9 mouse cellular contexts compared by ENCODE assay signal in the genomic region with DNA sequence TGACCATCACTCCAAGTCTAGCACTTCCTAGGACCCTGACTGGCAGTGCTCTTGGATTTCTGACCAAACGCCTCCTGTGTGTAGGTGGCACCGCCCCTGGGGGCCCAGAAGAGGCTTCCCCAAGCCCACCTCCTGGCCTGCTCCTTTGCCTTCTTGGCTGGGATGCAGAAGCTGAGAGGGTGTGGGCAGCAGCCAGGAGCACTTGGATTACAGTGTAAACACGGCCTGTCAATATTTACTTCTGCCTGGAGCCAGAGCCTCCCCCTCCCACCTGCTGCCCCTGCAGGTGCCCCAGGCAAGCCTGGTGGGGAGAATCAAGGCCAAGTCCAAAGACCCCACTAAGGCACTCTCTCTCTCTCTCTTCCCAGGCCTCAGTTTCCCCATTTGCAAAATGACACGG. TPM values are rescaled to one million over a fixed set of nuclear protein-coding genes. Genes with fewer than 3 reads are reported as not detected.
DNase-seq lines count a peak whose midpoint lies in the region; ATAC-seq and TF ChIP-seq lines count a peak whose summit lies in the region.
"Had no signal": no experiment of that assay in that cellular context is flagged by ENCODE, and none has a peak within 500 bp of the region (broad histone marks: within the 10 kb centered on the region; RNA-seq: fewer than 3 reads in every experiment).

No protein-coding gene starts in this region.

- H3K36me3 ChIP-seq in midbrain, embryonic 13.5 days, result no peaks in the 10 kb centered on the region
- no peaks in the 10 kb centered on the region for H3K36me3 ChIP-seq in midbrain, embryonic 11.5 days (ENCODE audit: control insufficient read depth, insufficient read depth, low read length)
- H3K36me3 ChIP-seq in kidney, embryonic 14.5 days (ENCODE audit: control insufficient read depth, insufficient read depth, low read length), result no peaks in the 10 kb centered on the region
- no peaks in the 10 kb centered on the region for H3K36me3 ChIP-seq in liver, embryonic 15.5 days (replicated peaks)
- H3K36me3 ChIP-seq in stomach, embryonic 16.5 days (ENCODE audit: control insufficient read depth, insufficient read depth, low read length), result no peaks in the 10 kb centered on the region
- H3K36me3 ChIP-seq: neural tube, embryonic 12.5 days had no signal

- no peaks in the 10 kb centered on the region for H3K27me3 ChIP-seq in midbrain, embryonic 13.5 days
- H3K27me3 ChIP-seq in midbrain, embryonic 11.5 days (ENCODE audit: control insufficient read depth, insufficient read depth, low read length), result no peaks in the 10 kb centered on the region
- H3K27me3 ChIP-seq in kidney, embryonic 14.5 days (ENCODE audit: control insufficient read depth, insufficient read depth, low read length), result no peaks in the 10 kb centered on the region
- peaks cover 42% of the 10 kb centered on the region for H3K27me3 ChIP-seq in liver, embryonic 15.5 days
- H3K27me3 ChIP-seq in stomach, embryonic 16.5 days (ENCODE audit: control insufficient read depth, insufficient read depth, low read length), result no peaks in the 10 kb centered on the region
- H3K27me3 ChIP-seq: forebrain, embryonic 13.5 days; neural tube, embryonic 12.5 days had no signal

- H3K9ac ChIP-seq in midbrain, embryonic 13.5 days (replicated peaks), result no peak overlapping the region
- no peak overlapping the region for H3K9ac ChIP-seq in midbrain, embryonic 11.5 days (ENCODE audit: low read length)
- no peak overlapping the region for H3K9ac ChIP-seq in kidney, embryonic 14.5 days (ENCODE audit: low read depth, low read length)
- no peak overlapping the region for H3K9ac ChIP-seq in liver, embryonic 15.5 days
- peak overlapping the region; percentile 23; the same call in 1 of the 2 replicates for H3K9ac ChIP-seq in stomach, embryonic 16.5 days (ENCODE audit: low read length)
- H3K9ac ChIP-seq: forebrain, embryonic 13.5 days; neural tube, embryonic 12.5 days had no signal

- H3K4me2 ChIP-seq in midbrain, embryonic 13.5 days (replicated peaks), result no peak overlapping the region
- no peak overlapping the region for H3K4me2 ChIP-seq in midbrain, embryonic 11.5 days
- no peak overlapping the region for H3K4me2 ChIP-seq in kidney, embryonic 14.5 days (replicated peaks; ENCODE audit: low read depth, low read length)
- H3K4me2 ChIP-seq in liver, embryonic 15.5 days, result peak overlapping the region; percentile 23; the same call in 1 of the 2 replicates
- H3K4me2 ChIP-seq in stomach, embryonic 16.5 days (ENCODE audit: low read depth, low read length), result 0 out of 2 replicates have a peak overlapping the region, but pooled peaks have one; percentile 20
- H3K4me2 ChIP-seq: forebrain, embryonic 13.5 days had no signal

- no peak for ATAC-seq in midbrain, embryonic 13.5 days
- ATAC-seq in midbrain, embryonic 11.5 days (ENCODE audit: low FRiP score), result no peak
- ATAC-seq in kidney, embryonic 14.5 days (ENCODE audit: low FRiP score, low TSS enrichment), result peak; percentile 30; the same call in 1 of the 2 replicates
- ATAC-seq in liver, embryonic 15.5 days (ENCODE audit: insufficient read depth), result peak; percentile 38; the same call in 1 of the 2 replicates
- ATAC-seq in stomach, embryonic 16.5 days (ENCODE audit: insufficient read depth, low FRiP score), result peak; percentile 27; the same call in 1 of the 2 replicates
- ATAC-seq: forebrain, embryonic 13.5 days had no signal

- no peak overlapping the region for H3K4me3 ChIP-seq in midbrain, embryonic 13.5 days (replicated peaks)
- H3K4me3 ChIP-seq in midbrain, embryonic 11.5 days (ENCODE audit: low read depth, low read length), result no peak overlapping the region
- H3K4me3 ChIP-seq in kidney, embryonic 14.5 days (ENCODE audit: low read length), result no peak overlapping the region
- no peak overlapping the region for H3K4me3 ChIP-seq in liver, embryonic 15.5 days (replicated peaks)
- H3K4me3 ChIP-seq in stomach, embryonic 16.5 days (replicated peaks; ENCODE audit: low read length), result no peak overlapping the region
- no peak overlapping the region for H3K4me3 ChIP-seq in left cerebral cortex, adult 2 months
- H3K4me3 ChIP-seq: forebrain, embryonic 13.5 days; neural tube, embryonic 12.5 days had no signal

- 88% methylated on average over 4 of the region's 4 CpGs for WGBS in midbrain, embryonic 13.5 days
- WGBS in midbrain, embryonic 11.5 days, result 79% methylated on average over 4 of the region's 4 CpGs
- WGBS in kidney, embryonic 14.5 days, result 35% methylated on average over 4 of the region's 4 CpGs
- WGBS in liver, embryonic 15.5 days (ENCODE audit: insufficient replicate concordance), result 49% methylated on average over 4 of the region's 4 CpGs
- WGBS in stomach, embryonic 16.5 days, result 39% methylated on average over 4 of the region's 4 CpGs

- peaks cover 66% of the 10 kb centered on the region for H3K4me1 ChIP-seq in midbrain, embryonic 13.5 days (replicated peaks)
- H3K4me1 ChIP-seq in midbrain, embryonic 11.5 days (ENCODE audit: control insufficient read depth, insufficient read depth, low read length), result peaks cover 26% of the 10 kb centered on the region
- peaks cover 46% of the 10 kb centered on the region for H3K4me1 ChIP-seq in kidney, embryonic 14.5 days (ENCODE audit: control insufficient read depth, insufficient read depth, low read length)
- peaks cover 86% of the 10 kb centered on the region for H3K4me1 ChIP-seq in liver, embryonic 15.5 days (replicated peaks)
- peaks cover 78% of the 10 kb centered on the region for H3K4me1 ChIP-seq in stomach, embryonic 16.5 days (ENCODE audit: control insufficient read depth, insufficient read depth, low read length)

- H3K9me3 ChIP-seq in midbrain, embryonic 13.5 days, result no peaks in the 10 kb centered on the region
- H3K9me3 ChIP-seq in midbrain, embryonic 11.5 days (ENCODE audit: control insufficient read depth, low read length), result no peaks in the 10 kb centered on the region
- H3K9me3 ChIP-seq in kidney, embryonic 14.5 days (ENCODE audit: control insufficient read depth, low read length), result no peaks in the 10 kb centered on the region
- H3K9me3 ChIP-seq in liver, embryonic 15.5 days (replicated peaks), result no peaks in the 10 kb centered on the region
- H3K9me3 ChIP-seq in stomach, embryonic 16.5 days (replicated peaks; ENCODE audit: control insufficient read depth, low read length), result no peaks in the 10 kb centered on the region
- H3K9me3 ChIP-seq: forebrain, embryonic 13.5 days; neural tube, embryonic 12.5 days had no signal

- intact Hi-C loops in left cerebral cortex, adult 2 months (cut with DNase I), result no loop called here

- peak overlapping the region; percentile 74 for H3K27ac ChIP-seq in midbrain, embryonic 13.5 days
- H3K27ac ChIP-seq in midbrain, embryonic 11.5 days (ENCODE audit: low read depth, low read length), result no peak overlapping the region
- peak overlapping the region; percentile 18; the same call in 1 of the 2 replicates for H3K27ac ChIP-seq in kidney, embryonic 14.5 days (ENCODE audit: low read depth, low read length)
- no peak overlapping the region for H3K27ac ChIP-seq in liver, embryonic 15.5 days (replicated peaks)
- H3K27ac ChIP-seq in stomach, embryonic 16.5 days (ENCODE audit: low read length), result peak overlapping the region; percentile 32; the same call in 1 of the 2 replicates
- H3K27ac ChIP-seq in left cerebral cortex, adult 2 months, result no peak overlapping the region
- H3K27ac ChIP-seq: forebrain, embryonic 13.5 days; neural tube, embryonic 12.5 days had no signal

- no peak for DNase-seq in midbrain, embryonic 11.5 days (ENCODE audit: low spot score, missing footprints)
- no peak for DNase-seq in spleen, adult 12 weeks (ENCODE audit: low spot score)
- no peak for DNase-seq in left cerebral cortex, adult 2 months (ENCODE audit: extremely low spot score in 1 of 2, low spot score in 2 of 2)

- no peak for TF ChIP-seq CTCF in left cerebral cortex, adult 2 months (IDR thresholded peaks at IDR 0.05)

RNA-seq across cellular contexts. Expression of a gene that starts 5.2 kb away (rescaled TPM):
- 12.7 and 19.4 TPM in 2 replicates for polyA plus RNA-seq in midbrain, embryonic 13.5 days (2015; fragmentation: Nextera tagmentation; extraction: Ambion mirVana)
- 26.6 and 27.5 TPM in 2 replicates for polyA plus RNA-seq in midbrain, embryonic 11.5 days (2014; fragmentation: Nextera tagmentation; extraction: Ambion mirVana)
- 35.0 and 69.0 TPM in 2 replicates for polyA plus RNA-seq in kidney, embryonic 14.5 days (2014; fragmentation: Nextera tagmentation; extraction: Ambion mirVana)
- polyA plus RNA-seq in liver, embryonic 15.5 days (2015; fragmentation: Nextera tagmentation; extraction: Ambion mirVana), result 15.1 and 17.0 TPM in 2 replicates
- polyA plus RNA-seq in stomach, embryonic 16.5 days (2015; fragmentation: Nextera tagmentation; extraction: Ambion mirVana), result 48.6 and 59.9 TPM in 2 replicates
- total RNA-seq in left cerebral cortex, adult 2 months (2021), result 10 to 100 TPM; 83.7 to 98.1 TPM

Comparison
In these comparisons a context has a peak if more than half of its experiments do, and no peak if none do; other contexts are left out.
1. H3K27ac ChIP-seq: peak in midbrain, embryonic 13.5 days (single experiment), kidney, embryonic 14.5 days (single experiment) and stomach, embryonic 16.5 days (single experiment); none in midbrain, embryonic 11.5 days (single experiment), liver, embryonic 15.5 days (single experiment) and left cerebral cortex, adult 2 months (single experiment).
2. ATAC-seq: peak in kidney, embryonic 14.5 days (single experiment), liver, embryonic 15.5 days (single experiment) and stomach, embryonic 16.5 days (single experiment); none in midbrain, embryonic 13.5 days (single experiment) and midbrain, embryonic 11.5 days (single experiment).
3. H3K4me2 ChIP-seq: peak in liver, embryonic 15.5 days (single experiment) and stomach, embryonic 16.5 days (single experiment); none in midbrain, embryonic 13.5 days (single experiment), midbrain, embryonic 11.5 days (single experiment) and kidney, embryonic 14.5 days (single experiment).